Mouse (Mus musculus) myocyte (in vitro differentiated cells): ENCODE data around the gene A630023A22Rik.

ENCODE experiments used
- E2F4 ChIP-seq: IDR thresholded peaks from one replicate; pipeline ENCODE4 v1.6.1; 2011; ENCODE audit warnings: mild to moderate bottlenecking, control low read depth, moderate library complexity; ENCODE audit not compliant: insufficient read depth
- REST ChIP-seq: IDR thresholded peaks from one replicate; pipeline ENCODE4 v1.6.1; 2011; ENCODE audit warnings: mild to moderate bottlenecking, control low read depth, moderate library complexity; ENCODE audit not compliant: insufficient read depth, insufficient read length

GRCm38 (mm10) chr14:34085731-34086130 is 16.8 kb downstream of the A630023A22Rik start, which contains the start of gene Anxa8:
- TF ChIP-seq E2F4 (no peak), REST (no peak)
